Mouse (Mus musculus) liver, adult 2 months (tissue): ENCODE measurements at regions not wholly inside any gene's neighbourhood (a gene's known extent, or its start where the extent isn't known, plus 50 kb on each side); places are given as distances from the start of the nearest gene placed in this dataset.

Source experiments
- DNase-seq: peaks from one replicate; pipeline ENCODE4 v3.0.0-alpha.2; 2011; ENCODE audit warnings: low read depth, low spot score; ENCODE audit errors: extremely low read depth
- H3K27ac ChIP-seq: fragments of 200-500 bp; replicated peaks from 2 replicates; pipeline ENCODE4 v1.5.1; 2012; ENCODE audit warnings: low read depth, mild to moderate bottlenecking, control low read depth, inconsistent platforms, low read length; ENCODE audit not compliant: insufficient read depth
- H3K27me3 ChIP-seq: fragments of 200-500 bp; 2 replicates; pipeline ENCODE4 v1.6.1; 2012; ENCODE audit warnings: mild to moderate bottlenecking, moderate library complexity, low read length, inconsistent platforms; ENCODE audit not compliant: control insufficient read depth, insufficient read depth
- H3K36me3 ChIP-seq: fragments of 200-500 bp; 2 replicates; pipeline ENCODE4 v1.6.1; 2012; ENCODE audit warnings: low read length, inconsistent platforms; ENCODE audit not compliant: control insufficient read depth, insufficient read depth
- H3K4me1 ChIP-seq: fragments of 200-500 bp; 2 replicates; pipeline ENCODE4 v1.6.1; 2011; ENCODE audit warnings: low read length; ENCODE audit not compliant: control insufficient read depth, insufficient read depth
- H3K4me3 ChIP-seq: fragments of 200-500 bp; 2 replicates; pipeline ENCODE4 v1.5.1; 2011; ENCODE audit warnings: low read depth, mild to moderate bottlenecking, control low read depth, low read length, moderate library complexity; ENCODE audit not compliant: insufficient read depth
- H3K79me2 ChIP-seq: fragments of 200-500 bp; 2 replicates; pipeline ENCODE4 v1.6.1; 2012; ENCODE audit warnings: inconsistent platforms, mild to moderate bottlenecking, low read length, moderate library complexity; ENCODE audit not compliant: control insufficient read depth, insufficient read depth
- H3K9ac ChIP-seq: fragments of 200-500 bp; 2 replicates; pipeline ENCODE4 v1.6.1; 2012; ENCODE audit warnings: low read depth, mild to moderate bottlenecking, control low read depth, inconsistent platforms, low read length
- CTCF ChIP-seq: fragments of 200-500 bp; IDR thresholded peaks from 2 replicates; pipeline ENCODE4 v1.5.1; 2011; ENCODE audit warnings: low read depth, low read length, control low read depth
- POLR2A ChIP-seq: fragments of 200-500 bp; IDR thresholded peaks from 2 replicates; pipeline ENCODE4 v1.6.1; 2011; ENCODE audit warnings: low read length, control low read depth; ENCODE audit not compliant: insufficient read depth; ENCODE audit errors: extremely low read depth
- WGBS: fragments of 180-500 bp; shearing (Covaris S2); methylation state at CpG from one replicate; pipeline ENCODE4 v1.1.7; 2018; 5-methylcytosine and 5-hydroxymethylcytosine counted together

DNA sequence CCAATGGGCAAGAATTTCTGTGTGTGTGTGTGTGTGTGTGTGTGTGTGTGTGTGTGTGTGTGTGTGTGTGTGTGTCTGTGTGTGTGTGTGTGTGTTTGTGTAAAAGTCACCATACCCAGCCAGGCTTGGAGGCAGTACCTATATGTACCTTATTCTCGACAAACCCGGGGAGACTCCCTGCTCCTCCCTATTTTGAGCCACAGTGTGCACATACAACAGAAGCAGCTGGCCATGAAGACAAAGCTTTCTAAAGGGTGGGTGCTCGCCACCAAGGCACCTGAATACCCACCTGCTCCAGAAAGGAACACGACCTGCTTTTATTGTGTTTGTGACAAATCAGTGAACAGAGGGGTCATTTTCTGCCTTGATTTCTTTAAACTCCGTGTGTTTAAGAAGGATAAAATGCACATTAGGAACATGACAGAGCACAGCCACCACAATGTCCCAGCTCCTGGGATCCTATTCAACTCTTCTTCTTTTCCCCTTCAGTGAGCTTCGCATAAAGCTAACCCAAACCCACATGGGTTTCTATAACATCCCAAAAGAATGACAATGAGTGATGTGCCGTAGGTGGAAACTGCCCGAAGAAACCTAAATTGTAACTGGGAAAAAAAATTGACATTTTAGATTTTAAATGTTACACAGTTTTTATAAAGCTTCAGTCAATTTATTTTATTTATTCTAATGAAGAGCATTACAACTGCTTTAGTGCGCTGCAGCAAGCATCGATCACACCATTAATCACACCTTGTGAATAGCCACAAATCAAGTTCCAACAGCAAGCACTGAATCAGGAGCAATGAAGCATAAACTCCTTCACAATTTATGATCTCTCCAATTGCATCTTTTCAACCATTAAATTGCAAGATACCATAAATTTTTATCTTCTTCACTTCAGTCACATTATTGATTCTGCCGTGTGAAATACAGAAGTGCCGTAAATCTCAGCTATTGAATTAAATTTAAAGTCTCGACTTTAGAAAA is 232.0 kb downstream of the Cdca7 start:
- WGBS: 94% methylated on average over 13 of the region's 13 CpGs

DNA sequence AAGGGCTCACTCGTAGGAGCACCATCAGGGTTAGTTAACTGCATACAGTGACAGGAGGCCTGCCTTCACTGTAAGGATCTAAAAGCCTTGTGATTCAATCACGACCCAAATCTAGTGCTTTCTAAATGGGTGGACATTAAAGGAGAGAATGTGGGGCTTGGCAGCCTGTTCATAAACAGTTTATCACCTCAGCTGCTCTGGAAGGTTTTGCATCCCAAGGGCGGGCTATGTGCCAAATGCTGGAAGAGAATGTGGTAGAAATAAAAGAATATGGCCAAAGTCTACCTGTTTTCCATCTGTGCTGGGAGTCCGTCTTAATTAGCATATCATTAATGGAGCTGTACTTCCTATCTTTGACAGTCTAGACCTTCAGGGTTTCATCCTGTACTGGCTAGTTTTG is 241.0 kb downstream of the Cdca7 start:
- Histone ChIP-seq H3K4me1 (no peaks in the 10 kb centered on the region), H3K4me3 (no peak overlapping the region), H3K79me2 (no peaks in the 10 kb centered on the region), H3K36me3 (no peaks in the 10 kb centered on the region), H3K27me3 (no peaks in the 10 kb centered on the region), H3K27ac (no peak overlapping the region), H3K9ac (no peak overlapping the region)
- WGBS: 87% methylated on average over 4 of the region's 4 CpGs
- TF ChIP-seq POLR2A: no peak
- TF ChIP-seq CTCF: no peak
- DNase-seq: no peak

More for the DNA sequence above, 232.0 kb downstream of the Cdca7 start:
- no peak overlapping the region for H3K27ac ChIP-seq
- no peaks in the 10 kb centered on the region for H3K36me3 ChIP-seq
- H3K4me1 ChIP-seq: no peaks in the 10 kb centered on the region
- H3K27me3 ChIP-seq: no peaks in the 10 kb centered on the region
- no peak overlapping the region for H3K9ac ChIP-seq
- no peaks in the 10 kb centered on the region for H3K79me2 ChIP-seq
- no peak for TF ChIP-seq CTCF
- TF ChIP-seq POLR2A: no peak
- no peak for DNase-seq
- H3K4me3 ChIP-seq: no peak overlapping the region

DNA sequence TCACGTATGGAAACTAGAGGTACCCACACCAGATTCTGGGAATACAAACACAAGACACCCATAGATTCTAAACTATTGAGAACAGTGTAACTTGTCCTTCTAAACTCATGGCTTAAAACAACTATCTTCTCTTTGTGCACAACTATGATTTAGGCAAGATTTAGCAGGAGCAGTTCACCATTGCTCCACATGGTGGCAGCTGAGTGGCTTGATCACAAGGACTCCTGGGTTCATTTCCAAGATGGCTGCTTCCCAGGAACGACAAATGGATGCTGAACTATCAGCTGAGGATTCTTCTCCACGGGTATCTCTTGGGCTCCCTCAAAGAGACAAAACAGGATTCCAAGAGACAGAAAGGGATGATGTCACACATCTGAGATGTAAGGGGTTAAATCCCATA is 251.5 kb downstream of the Sp3 start:
- WGBS: 45% methylated on average over 3 of the region's 3 CpGs
- H3K27ac ChIP-seq: no peak overlapping the region
- H3K9ac ChIP-seq: no peak overlapping the region
- H3K4me3 ChIP-seq: no peak overlapping the region
- no peaks in the 10 kb centered on the region for H3K4me1 ChIP-seq
- DNase-seq: peak; percentile 65
- no peaks in the 10 kb centered on the region for H3K27me3 ChIP-seq
- no peaks in the 10 kb centered on the region for H3K79me2 ChIP-seq
- peak; percentile 67 for TF ChIP-seq CTCF
- TF ChIP-seq POLR2A: no peak
- no peaks in the 10 kb centered on the region for H3K36me3 ChIP-seq

DNA sequence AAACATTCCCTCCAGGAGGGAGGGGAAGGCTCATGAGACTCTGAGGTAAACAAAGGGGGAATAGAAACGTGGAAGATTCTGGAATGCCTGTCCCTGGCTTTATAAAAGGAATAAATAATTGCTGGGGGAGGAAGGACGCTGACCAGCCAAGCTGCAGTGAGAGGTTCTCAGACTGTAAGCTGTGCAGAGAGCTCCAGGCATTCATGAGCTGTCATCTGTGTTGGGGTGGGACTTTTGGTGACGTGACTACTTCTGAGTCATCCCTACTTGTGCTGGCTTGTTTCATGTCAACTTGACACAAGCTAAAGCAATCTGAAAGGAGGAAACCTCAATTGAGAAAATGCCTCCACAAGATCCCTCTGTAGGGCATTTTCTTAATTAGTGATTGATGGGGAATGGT is 246.9 kb downstream of the Sp3 start:
- no peaks in the 10 kb centered on the region for H3K36me3 ChIP-seq
- TF ChIP-seq POLR2A (no peak), CTCF (no peak)
- 80% methylated on average over 3 of the region's 3 CpGs for WGBS

DNA sequence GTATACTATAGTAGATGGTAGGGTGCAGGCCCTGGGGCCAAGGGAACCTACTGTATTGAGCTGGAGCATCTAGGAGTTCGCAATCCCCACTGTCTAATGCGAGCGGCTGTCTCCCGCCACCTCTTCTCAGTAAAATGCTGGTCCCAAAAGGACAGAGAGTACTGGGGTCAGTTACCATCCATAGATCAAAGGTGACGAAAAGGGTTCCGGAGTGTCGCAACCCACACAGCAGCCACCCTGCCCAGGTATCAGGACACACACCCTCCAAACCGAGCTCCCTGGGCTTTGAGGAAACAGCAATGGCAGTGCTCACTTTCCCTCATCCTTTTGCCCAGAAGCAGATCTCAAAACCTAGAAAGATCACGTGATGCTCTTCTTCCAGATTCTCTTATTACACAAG is 245.2 kb downstream of the Sp3 start:
- no peaks in the 10 kb centered on the region for H3K27me3 ChIP-seq
- 68% methylated on average over 9 of the region's 9 CpGs for WGBS
- H3K4me3 ChIP-seq: no peak overlapping the region
- H3K79me2 ChIP-seq: no peaks in the 10 kb centered on the region
- TF ChIP-seq CTCF (no peak), POLR2A (no peak)
- DNase-seq: no peak
- H3K27ac ChIP-seq: no peak overlapping the region
- no peaks in the 10 kb centered on the region for H3K36me3 ChIP-seq
- no peak overlapping the region for H3K9ac ChIP-seq
- H3K4me1 ChIP-seq: no peaks in the 10 kb centered on the region

More for the DNA sequence above, 246.9 kb downstream of the Sp3 start:
- H3K27me3 ChIP-seq: no peaks in the 10 kb centered on the region
- H3K4me1 ChIP-seq: no peaks in the 10 kb centered on the region
- no peak overlapping the region for H3K9ac ChIP-seq
- no peak for DNase-seq
- no peak overlapping the region for H3K27ac ChIP-seq
- H3K4me3 ChIP-seq: no peak overlapping the region
- no peaks in the 10 kb centered on the region for H3K79me2 ChIP-seq

DNA sequence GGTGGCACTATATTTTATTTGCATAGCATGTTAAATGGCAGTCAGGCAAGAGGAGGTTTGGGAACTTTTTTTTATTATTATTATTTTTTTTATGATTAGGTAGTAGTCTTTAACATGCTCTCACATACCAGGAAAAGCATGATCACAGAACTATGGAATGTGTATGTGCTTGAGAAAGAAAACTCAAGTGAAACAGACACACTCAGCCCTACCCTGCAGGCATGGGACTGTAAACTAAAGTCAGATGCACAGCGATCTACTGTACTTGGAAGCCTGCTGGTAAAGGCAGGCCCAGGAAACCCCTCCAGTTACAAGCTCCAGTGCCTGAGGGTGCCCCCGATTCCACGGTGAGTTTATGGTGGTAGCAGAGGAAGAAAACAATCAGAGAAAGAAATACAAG is 243.6 kb downstream of the Sp3 start:
- peaks cover 11% of the 10 kb centered on the region for H3K4me1 ChIP-seq
- WGBS: 91% methylated on average over 3 of the region's 3 CpGs

More for the DNA sequence above, 243.6 kb downstream of the Sp3 start:
- Histone ChIP-seq H3K4me3 (no peak overlapping the region), H3K79me2 (no peaks in the 10 kb centered on the region), H3K27ac (no peak overlapping the region), H3K27me3 (no peaks in the 10 kb centered on the region), H3K36me3 (no peaks in the 10 kb centered on the region), H3K9ac (no peak overlapping the region)
- DNase-seq: no peak
- no peak for TF ChIP-seq CTCF
- TF ChIP-seq POLR2A: no peak
